Mouse (Mus musculus): ENCODE measurements at regions not wholly inside any gene's neighbourhood (a gene's known extent, or its start where the extent isn't known, plus 50 kb on each side); places are given as distances from the start of the nearest gene placed in this dataset.
"Not testable (repeated sequence)": the region's sequence is repeated elsewhere in the genome, so short reads cannot be mapped to it uniquely, and the experiment has no call there.

DNA sequence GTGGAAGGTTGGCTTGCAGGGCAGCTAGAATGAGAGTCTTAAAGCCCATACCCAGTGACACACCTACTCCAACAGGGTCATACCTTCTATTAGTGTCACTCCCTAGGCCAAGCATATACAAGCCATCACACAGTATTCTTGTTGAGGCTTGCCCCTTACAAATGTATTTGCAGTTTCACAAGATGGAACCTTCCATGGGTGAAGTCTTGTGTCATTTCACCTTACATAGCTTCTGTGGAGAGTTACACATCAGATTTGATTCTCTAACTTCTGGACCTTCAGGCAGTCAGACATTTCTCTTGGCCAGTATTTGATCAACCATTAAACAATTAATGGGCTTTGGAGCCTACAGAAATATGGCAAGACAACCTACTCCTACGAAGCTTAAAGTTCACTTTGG, 210.6 kb upstream of the Tbl1xr1 start:
- DNase-seq (ENCODE audit: low spot score), result no peak

DNA sequence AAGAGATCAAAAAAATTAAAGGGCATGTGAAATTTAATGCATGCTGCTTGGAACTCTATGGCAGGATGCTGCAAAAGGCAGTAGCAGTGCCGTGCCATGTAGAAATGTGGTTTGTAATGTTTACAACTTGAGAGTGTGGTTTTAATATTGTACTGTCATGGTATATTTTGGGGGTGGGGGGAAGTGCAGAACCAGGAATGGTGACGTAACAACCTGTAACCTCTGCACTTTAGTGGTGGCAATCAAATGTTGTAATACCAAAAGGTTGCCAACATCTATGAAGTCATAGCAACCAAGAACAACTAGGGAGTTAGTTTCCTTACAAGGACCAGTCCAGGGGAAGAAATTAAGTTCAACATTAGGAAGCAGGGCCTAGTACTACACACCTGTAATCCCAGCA, 198.1 kb upstream of the Tbl1xr1 start:
- DNase-seq (ENCODE audit: low spot score), result no peak

- no peak for DNase-seq (ENCODE audit: low spot score)
Measured at GRCm38 (mm10) chr3:21884216-21884615, 192.2 kb upstream of the Tbl1xr1 start.

DNA sequence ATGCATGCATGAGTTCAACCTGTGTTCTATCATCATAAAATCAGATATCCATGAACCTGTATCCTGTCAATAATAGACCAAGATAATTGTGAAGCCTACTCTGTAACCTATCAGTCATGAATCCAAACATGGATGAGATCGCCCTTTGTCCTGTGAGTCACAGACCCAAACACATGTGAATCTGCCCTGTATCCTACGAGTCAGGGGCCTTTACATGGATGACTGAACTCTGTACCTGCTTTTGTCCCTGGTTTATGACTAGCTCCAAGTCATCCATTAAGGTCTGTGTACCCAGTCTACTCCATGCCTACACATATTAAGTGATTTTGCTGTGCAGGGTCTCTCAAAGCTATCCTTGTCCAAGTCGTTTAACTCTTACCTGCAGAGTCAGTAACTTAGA, 187.7 kb upstream of the Tbl1xr1 start:
- no peak for DNase-seq (ENCODE audit: low spot score)

GRCm38 (mm10) chr3:21891819-21892480, 184.5 kb upstream of the Tbl1xr1 start:
- DNase-seq (ENCODE audit: low spot score), result no peak

- peak; percentile 12 for DNase-seq (ENCODE audit: low spot score)
Measured at GRCm38 (mm10) chr3:21892864-21893404, 183.5 kb upstream of the Tbl1xr1 start.

- no peak for DNase-seq (ENCODE audit: low spot score)
Measured at GRCm38 (mm10) chr3:21895551-21895950, 180.9 kb upstream of the Tbl1xr1 start.

- no peak for DNase-seq (ENCODE audit: low spot score)
Measured at GRCm38 (mm10) chr3:21898241-21898640, 178.2 kb upstream of the Tbl1xr1 start.

GRCm38 (mm10) chr3:21905384-21906073, 170.9 kb upstream of the Tbl1xr1 start:
- DNase-seq (ENCODE audit: low spot score), result no peak

GRCm38 (mm10) chr3:21908828-21909227, 167.6 kb upstream of the Tbl1xr1 start:
- no peak for DNase-seq (ENCODE audit: low spot score)

DNA sequence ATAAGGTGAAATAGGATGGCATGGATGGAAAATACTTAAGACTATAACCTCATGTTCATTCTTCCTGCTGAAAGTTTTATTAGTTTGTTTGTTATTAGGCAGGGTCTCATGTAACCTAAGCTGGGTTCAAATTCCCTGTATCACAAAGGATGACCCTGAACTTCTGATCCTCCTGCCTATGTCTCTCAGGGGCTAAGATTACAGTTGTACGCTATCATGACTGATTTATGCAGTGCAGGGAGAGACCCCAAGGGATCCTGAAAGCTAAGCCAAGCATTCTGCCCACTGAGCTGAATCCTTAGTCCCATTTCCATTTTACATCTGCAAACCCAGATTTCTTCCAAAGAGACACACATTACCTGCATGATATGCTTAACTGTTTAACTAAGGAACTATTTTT, 166.4 kb upstream of the Tbl1xr1 start:
- DNase-seq (ENCODE audit: low spot score), result no peak

- DNase-seq (ENCODE audit: low spot score), result no peak
Measured at GRCm38 (mm10) chr3:21911071-21911470, 165.4 kb upstream of the Tbl1xr1 start.

DNA sequence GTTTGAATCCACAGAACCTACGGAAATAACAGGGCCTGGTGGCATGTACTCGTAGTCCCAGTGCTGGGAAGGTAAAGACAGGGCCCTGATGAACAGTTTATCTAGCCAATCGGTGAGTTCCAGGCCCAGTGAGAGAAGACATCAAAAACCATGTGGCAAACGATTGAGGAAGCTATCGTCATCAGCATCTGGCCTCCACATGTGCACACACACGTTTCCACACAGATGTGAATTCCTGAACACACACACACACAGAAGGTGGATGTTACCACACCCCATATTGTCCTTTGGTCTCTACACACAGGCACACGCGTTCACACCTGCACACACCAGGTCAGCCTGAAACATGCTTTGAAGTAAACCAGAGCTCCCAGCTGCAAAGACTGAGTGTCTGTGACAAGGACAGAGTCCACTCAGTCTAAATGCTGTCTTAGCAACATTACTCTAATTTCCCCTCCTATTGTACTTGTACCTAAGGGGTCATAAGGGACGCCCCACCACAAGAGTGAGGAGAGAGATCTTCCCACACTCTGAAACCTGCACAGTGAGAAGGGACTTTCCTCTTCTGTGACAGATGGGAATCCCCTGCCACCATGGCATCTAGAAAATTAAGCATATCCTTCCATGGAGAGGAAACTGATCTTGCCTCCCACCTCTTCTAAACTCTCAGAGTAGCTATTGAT, 159.1 kb upstream of the Tbl1xr1 start:
- DNase-seq (ENCODE audit: low spot score), result no peak

DNA sequence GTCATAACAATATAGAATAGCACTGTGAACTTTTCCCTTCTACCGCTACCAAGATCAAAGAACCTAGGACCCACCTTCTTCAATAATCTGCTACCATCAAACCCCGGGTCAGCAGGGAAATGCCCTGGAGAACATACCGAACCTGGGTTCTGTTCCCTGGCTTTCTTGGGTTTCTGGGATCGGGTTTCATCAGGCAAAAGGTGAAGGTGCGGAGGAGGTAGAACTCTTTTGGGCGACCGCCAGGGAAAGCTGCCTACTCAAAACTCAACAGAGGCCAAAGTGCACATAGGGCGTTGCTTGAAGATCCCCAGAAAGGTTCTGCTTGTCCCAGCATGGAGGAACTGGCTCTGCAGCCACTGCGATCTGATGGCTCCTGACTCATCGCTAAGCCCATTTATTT, 158.0 kb upstream of the Tbl1xr1 start:
- DNase-seq (ENCODE audit: low spot score), result no peak

- DNase-seq (ENCODE audit: low spot score), result no peak
Measured at GRCm38 (mm10) chr3:21919931-21920330, 156.5 kb upstream of the Tbl1xr1 start.

GRCm38 (mm10) chr3:21931951-21932350, 144.5 kb upstream of the Tbl1xr1 start:
- no peak for DNase-seq (ENCODE audit: low spot score)

DNA sequence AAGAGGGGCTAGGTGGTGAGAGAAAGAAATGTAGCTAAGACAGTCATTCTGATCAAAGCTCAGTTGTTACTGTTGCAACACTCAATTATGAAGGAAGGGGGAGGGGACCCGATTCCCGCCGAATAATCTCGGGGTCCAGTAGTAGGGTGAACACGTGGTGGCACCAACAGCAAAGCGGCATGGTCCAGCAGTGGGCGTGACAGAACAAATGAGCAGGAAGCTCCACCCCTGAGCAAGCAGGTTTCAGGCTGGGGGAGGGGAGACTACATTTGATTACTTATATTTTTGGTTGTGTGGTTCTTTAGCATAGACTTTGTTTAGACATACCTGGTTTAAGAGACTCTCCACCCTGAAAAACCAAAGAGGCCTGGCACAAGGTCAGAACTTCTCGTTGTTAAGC, 143.8 kb upstream of the Tbl1xr1 start:
- not testable (repeated sequence) for DNase-seq (ENCODE audit: low spot score)

DNA sequence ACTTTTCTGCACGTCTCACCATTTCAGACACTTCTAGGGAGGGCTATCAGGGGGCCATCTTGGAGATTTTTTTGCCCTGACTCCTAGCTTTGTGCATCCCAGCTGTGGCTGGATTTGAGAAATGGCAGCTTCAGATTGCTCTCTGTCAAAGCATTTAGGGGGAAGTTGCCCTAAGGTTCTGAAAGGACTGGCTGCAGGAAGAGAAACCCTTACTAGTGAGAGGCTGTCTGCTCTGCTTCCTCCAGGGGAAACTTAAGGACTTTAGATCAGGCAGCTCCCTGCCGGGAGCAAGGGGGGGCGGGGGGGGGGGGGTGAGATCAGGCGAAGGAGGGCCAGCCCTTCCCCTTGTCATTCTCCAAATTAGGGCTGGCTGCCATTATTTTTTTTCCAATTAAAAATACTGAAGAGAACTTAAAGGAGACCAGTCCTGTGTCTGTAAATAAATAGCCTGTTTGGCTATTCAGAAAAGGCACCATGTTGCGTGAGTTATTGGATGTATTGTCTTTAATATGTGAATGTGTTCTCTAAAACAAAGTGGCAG, 141.7 kb upstream of the Tbl1xr1 start:
- peak; percentile 24 for DNase-seq (ENCODE audit: low spot score)

DNA sequence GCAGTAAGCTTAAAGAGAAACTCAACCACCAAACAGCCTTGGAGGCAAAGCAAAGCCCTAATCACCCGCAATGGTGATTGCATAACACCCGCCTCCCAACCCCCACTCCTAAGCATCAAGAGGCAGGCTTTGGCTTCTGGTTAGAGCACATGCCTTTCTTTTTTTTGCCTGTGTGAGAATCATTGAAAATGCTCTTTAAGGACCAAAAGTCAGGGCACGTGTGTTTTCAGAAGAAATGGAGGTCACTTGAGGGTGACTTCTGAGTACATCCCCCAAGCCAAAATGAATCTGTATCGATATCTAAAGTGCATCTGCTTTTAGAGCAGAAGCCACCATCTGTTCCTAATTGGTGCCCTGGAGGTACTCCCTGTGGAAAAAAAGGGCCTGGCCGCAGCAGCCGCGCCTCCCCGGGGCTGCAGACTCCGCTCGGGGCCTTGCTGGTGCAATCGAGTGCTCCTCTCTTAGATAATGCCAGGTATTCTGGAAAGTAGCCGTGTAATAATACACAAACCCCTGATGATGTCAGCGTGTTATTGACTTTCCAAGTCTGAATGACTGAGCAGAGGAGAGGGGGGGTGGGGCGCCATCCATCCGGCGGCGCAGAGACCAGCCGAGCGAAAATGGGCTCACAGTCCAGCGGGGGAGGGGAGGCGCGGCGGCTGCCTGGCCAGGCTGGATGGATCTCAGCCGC, 140.7 kb upstream of the Tbl1xr1 start:
- DNase-seq (ENCODE audit: low spot score), result peak; percentile 94

DNA sequence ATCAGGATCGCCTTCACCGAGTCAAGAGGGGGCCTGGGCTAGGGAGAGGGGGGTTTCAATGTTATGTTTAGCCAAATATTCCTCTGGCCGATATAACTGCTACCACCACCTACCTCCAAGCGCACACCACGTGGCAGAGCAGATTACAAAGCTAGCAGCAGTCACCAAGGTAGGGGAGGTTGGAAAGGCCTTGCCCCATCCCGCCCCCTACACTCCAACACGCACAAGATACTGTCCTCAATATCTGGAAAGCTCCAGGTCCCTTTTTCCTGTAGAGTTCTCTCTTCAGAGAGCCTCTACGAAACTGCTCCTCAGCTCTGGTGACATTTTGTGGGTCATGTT, 140.2 kb upstream of the Tbl1xr1 start:
- no peak for DNase-seq (ENCODE audit: low spot score)

- peak; percentile 32 for DNase-seq (ENCODE audit: low spot score)
Measured at GRCm38 (mm10) chr3:21936616-21937015, 139.8 kb upstream of the Tbl1xr1 start.

Data from layer of hippocampus, adult 11-12 months (tissue).